Mouse (Mus musculus) liver, embryonic 13.5 days (tissue): ENCODE data around the gene Pde1b. TPM values are rescaled to one million over a fixed set of nuclear protein-coding genes. Genes with fewer than 3 reads are reported as not detected.

Experiments used
- ATAC-seq: fragments of 200-750 bp; cut with Nextera tagmentation; 2 replicates; pipeline ENCODE4 v1.8.0; 2017; ENCODE audit warnings: low read depth, mild to moderate bottlenecking, moderate number of reproducible peaks, moderate library complexity
- DNase-seq: peaks from one replicate; pipeline ENCODE4 v3.0.0; 2022
- H3K27ac ChIP-seq: fragments of 300-500 bp; sonication (generic); 2 replicates; pipeline ENCODE4 v1.5.1; 2015; ENCODE audit warnings: moderate library complexity, mild to moderate bottlenecking, inconsistent platforms
- H3K27me3 ChIP-seq: fragments of 300-500 bp; sonication (generic); 2 replicates; pipeline ENCODE4 v1.6.1; 2015; ENCODE audit warnings: mild to moderate bottlenecking, inconsistent platforms
- H3K36me3 ChIP-seq: fragments of 300-500 bp; sonication (generic); 2 replicates; pipeline ENCODE4 v1.6.1; 2015; ENCODE audit warnings: mild to moderate bottlenecking, inconsistent platforms
- H3K4me1 ChIP-seq: fragments of 300-500 bp; sonication (generic); replicated peaks from 2 replicates; pipeline ENCODE4 v1.6.1; 2015; ENCODE audit warnings: inconsistent platforms
- H3K4me2 ChIP-seq: fragments of 300-500 bp; sonication (generic); 2 replicates; pipeline ENCODE4 v1.6.1; 2015; ENCODE audit warnings: inconsistent platforms, mild to moderate bottlenecking, moderate library complexity
- H3K4me3 ChIP-seq: fragments of 300-500 bp; sonication (generic); replicated peaks from 2 replicates; pipeline ENCODE4 v1.5.1; 2015; ENCODE audit warnings: mild to moderate bottlenecking, inconsistent platforms
- H3K9ac ChIP-seq: fragments of 300-500 bp; sonication (generic); 2 replicates; pipeline ENCODE4 v1.6.1; 2015; ENCODE audit warnings: mild to moderate bottlenecking, inconsistent platforms
- H3K9me3 ChIP-seq: fragments of 300-500 bp; sonication (generic); replicated peaks from 2 replicates; pipeline ENCODE4 v1.6.1; 2016; ENCODE audit warnings: inconsistent platforms
- WGBS: fragments of 180-500 bp; shearing (Covaris S2); methylation state at CpG from one replicate; pipeline ENCODE4 v1.1.7; 2015; ENCODE audit not compliant: insufficient replicate concordance; 5-methylcytosine and 5-hydroxymethylcytosine counted together
- polyA plus RNA-seq: library from polyadenylated mRNA; unstranded; fragments of >200 nt; fragmentation: Nextera tagmentation; extraction: Ambion mirVana; gene quantifications from 2 replicates; pipeline ENCODE4 v1.2.1, GENCODE M21; 2015

Gene Pde1b
- polyA plus RNA-seq, 1 experiment from 2014 or later = 0.41 TPM

DNA sequence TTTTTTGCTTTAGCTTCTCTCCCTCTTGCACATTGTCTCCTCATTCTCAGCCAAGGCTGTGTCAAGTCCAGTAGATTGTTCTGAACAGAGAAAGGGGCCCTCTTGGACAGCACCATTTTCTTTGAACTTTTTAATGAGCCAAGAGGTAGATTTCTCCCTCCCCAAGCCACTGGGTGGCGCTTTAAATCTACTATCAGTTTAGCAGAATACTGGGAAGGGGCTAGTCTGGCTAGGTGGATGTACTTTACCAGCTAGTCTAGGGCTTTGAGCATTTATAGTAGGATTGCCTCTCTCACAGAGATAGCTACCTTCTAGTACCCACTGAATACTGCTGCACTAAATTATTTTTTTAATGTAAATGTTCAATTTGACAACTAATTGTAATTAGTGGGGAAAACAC is 20.3 kb upstream of the Pde1b start:
- Histone ChIP-seq H3K9me3 (no peaks in the 10 kb centered on the region), H3K4me3 (no peak overlapping the region), H3K9ac (no peak overlapping the region), H3K27ac (no peak overlapping the region), H3K4me1 (no peaks in the 10 kb centered on the region), H3K4me2 (no peak overlapping the region), H3K27me3 (no peaks in the 10 kb centered on the region), H3K36me3 (no peaks in the 10 kb centered on the region)
- ATAC-seq = no peak
- whole genome bisulfite sequencing = 14% methylated on average over 1 of the region's 1 CpGs
- DNase-seq = no peak

DNA sequence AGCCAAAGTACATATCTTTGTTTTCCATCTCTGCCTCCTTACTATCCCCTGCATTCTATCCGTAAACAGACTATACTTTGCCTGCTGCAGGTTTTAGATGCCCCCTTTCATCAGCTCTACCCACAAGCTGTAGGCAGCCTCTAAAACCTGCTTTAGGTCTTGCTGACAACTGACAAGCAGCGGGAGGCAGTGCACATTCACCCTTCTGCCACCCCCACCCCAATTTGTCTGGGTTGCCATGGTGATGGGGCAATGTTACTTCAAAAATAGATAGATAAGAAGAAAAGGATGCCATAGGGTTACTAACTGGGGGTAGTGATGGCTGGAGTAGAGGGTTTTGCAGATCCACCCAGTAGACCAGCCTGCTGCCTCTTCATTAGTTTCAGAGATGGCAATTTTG is 18.3 kb upstream of the Pde1b start:
- H3K9ac ChIP-seq = no peak overlapping the region
- ATAC-seq (no peak), DNase-seq (no peak)
- H3K9me3 ChIP-seq = no peaks in the 10 kb centered on the region
- H3K4me3 ChIP-seq = no peak overlapping the region
- H3K4me1 ChIP-seq = no peaks in the 10 kb centered on the region
- 67% methylated on average over 2 of the region's 2 CpGs for WGBS
- H3K27ac ChIP-seq = no peak overlapping the region
- no peaks in the 10 kb centered on the region for H3K27me3 ChIP-seq
- H3K4me2 ChIP-seq = no peak overlapping the region
- no peaks in the 10 kb centered on the region for H3K36me3 ChIP-seq

DNA sequence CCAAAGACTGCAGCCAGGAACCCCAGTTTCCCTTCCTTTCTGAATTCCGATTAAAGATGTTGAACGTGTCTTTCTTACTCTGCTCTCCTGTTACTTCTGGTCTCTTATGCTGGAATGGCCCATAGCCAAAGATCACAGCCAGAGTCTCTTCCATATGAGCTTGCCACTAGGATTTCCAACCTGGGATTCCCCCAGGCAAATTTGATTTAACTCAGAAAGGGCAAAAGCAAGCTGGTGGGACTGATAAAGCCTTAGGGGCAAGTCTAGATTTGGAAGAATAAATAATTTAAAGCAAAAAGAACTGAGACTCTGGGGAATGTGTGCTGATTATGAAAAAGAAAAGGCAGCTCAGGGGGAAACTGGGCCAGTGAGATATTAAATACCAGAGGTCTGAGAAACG is 17.7 kb upstream of the Pde1b start:
- Histone ChIP-seq H3K4me3 (no peak overlapping the region), H3K27me3 (no peaks in the 10 kb centered on the region), H3K4me2 (no peak overlapping the region), H3K9me3 (no peaks in the 10 kb centered on the region), H3K4me1 (no peaks in the 10 kb centered on the region), H3K27ac (no peak overlapping the region), H3K9ac (no peak overlapping the region), H3K36me3 (no peaks in the 10 kb centered on the region)
- DNase-seq (no peak), ATAC-seq (no peak)
- WGBS = 63% methylated on average over 3 of the region's 3 CpGs

DNA sequence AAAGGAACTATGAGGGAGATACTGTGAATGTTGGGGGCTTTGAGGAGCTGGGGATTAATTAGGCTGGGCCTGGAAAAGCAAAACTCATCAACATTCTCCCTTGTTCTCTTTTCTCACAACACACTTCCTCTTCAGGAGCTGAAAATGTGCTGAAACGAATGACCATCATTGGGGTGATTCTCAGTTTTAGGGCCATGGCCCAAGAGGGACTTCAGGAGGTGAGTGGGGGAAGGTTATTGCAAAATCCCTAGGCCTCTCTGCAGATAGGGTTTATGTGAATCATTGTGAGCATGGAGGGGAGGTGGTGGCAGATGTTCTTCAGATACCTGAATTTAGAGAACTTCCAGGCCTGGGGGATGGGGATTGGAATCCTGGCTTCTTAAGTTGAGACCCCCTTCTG is 16.2 kb upstream of the Pde1b start:
- H3K27ac ChIP-seq = no peak overlapping the region
- H3K4me3 ChIP-seq = no peak overlapping the region
- ATAC-seq = no peak

DNA sequence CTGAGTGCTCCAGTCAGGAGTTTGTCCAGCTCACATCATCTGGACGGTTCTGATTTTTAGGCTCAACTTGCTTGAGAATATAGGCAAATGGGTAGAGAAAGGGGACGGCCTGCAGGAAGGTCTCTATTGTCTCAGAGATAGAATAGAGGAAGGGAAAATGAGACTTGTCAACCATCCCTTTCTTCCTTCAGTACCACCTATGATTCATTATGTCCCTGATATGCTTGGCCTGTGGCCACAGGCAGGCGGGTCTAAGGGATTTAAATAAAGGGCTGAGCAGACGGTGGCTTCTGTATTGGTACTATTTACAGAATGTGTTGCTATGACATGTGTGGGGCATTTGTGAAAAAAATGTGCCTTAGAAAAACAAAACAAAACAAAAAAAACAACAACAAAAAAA is 14.5 kb upstream of the Pde1b start:
- Histone ChIP-seq H3K36me3 (no peaks in the 10 kb centered on the region), H3K9me3 (no peaks in the 10 kb centered on the region), H3K4me1 (no peaks in the 10 kb centered on the region), H3K4me3 (no peak overlapping the region), H3K4me2 (no peak overlapping the region), H3K27me3 (no peaks in the 10 kb centered on the region), H3K27ac (no peak overlapping the region), H3K9ac (no peak overlapping the region)
- ATAC-seq (no peak), DNase-seq (no peak)
- WGBS = 56% methylated on average over 4 of the region's 4 CpGs

More for the DNA sequence above, 16.2 kb upstream of the Pde1b start:
- no peaks in the 10 kb centered on the region for H3K27me3 ChIP-seq
- no peak for DNase-seq
- no peaks in the 10 kb centered on the region for H3K9me3 ChIP-seq
- H3K4me2 ChIP-seq = no peak overlapping the region
- no peak overlapping the region for H3K9ac ChIP-seq
- WGBS = 33% methylated on average over 1 of the region's 1 CpGs
- no peaks in the 10 kb centered on the region for H3K36me3 ChIP-seq
- H3K4me1 ChIP-seq = no peaks in the 10 kb centered on the region

DNA sequence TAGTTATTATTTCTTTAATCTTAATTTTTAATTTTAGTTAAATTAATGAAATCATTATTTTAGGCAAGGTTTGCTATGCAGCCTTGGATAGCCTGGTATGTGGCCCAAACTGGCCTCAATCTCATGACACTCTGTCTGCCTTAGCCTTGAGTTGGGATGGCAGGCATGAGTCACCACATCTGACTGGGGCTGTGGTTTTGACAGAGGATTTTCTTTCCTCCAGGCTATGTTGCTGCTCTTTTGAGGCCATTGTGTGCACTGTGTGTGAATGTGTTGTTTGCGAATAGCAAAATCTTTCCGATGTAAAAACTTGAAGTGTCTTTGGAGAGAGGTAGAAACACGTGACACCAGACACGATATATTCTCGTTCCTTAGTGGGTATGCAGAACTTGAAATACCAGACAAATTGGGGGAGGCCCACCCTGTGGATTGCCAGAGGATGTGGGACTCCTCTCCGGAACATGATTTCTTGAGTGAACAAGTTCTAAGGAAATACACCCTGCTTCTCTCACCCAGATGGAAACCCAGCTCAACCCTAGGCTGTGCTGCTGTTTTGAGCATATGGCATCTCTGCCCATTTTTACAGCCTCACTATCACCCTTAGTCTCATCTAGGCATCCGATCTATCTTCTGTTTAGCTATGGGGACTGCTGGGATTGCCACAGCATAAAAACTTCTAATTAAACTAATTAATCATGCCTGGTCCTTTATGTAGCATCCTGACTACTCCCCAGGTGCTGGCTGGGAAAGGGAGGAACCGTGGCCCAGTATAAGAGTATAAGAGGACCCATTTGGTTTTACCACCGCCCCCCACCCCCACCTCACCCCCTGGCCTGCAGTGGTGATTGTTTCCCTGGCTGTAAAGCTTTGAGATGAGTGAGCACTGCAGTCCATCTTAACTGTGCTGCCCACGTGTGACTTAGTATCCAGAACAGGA is 6.4 kb upstream of the Pde1b start:
- no peaks in the 10 kb centered on the region for H3K9me3 ChIP-seq
- no peaks in the 10 kb centered on the region for H3K27me3 ChIP-seq
- no peaks in the 10 kb centered on the region for H3K36me3 ChIP-seq
- no peak overlapping the region for H3K4me3 ChIP-seq
- H3K4me1 ChIP-seq = no peaks in the 10 kb centered on the region
- no peak for ATAC-seq
- WGBS = 69% methylated on average over 10 of the region's 10 CpGs
- H3K4me2 ChIP-seq = no peak overlapping the region
- no peak for DNase-seq
- no peak overlapping the region for H3K9ac ChIP-seq
- H3K27ac ChIP-seq = no peak overlapping the region

DNA sequence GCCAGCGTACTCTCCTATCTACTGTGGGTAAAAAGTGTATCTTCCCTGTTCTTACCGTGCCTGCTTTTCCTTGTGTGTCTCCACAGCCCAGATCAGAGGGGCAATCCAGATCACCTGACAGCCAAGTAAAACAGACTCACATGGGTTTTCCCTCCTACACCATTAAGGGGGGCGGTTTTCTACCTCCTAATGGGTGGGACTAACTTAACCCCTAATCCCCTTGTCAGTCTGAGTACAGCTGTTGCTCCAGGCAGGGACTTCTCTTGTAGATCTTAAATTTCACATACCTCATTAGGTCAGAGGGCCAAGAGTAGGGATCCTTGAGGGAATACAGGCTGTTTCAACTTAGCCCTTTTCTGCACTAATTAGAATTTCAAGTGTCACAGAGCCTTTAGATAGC is 4.7 kb upstream of the Pde1b start:
- peaks cover 1% of the 10 kb centered on the region; the same call in 1 of the 2 replicates for H3K4me1 ChIP-seq
- no peak overlapping the region for H3K4me2 ChIP-seq
- peaks cover 16% of the 10 kb centered on the region for H3K27me3 ChIP-seq
- 60% methylated on average over 3 of the region's 3 CpGs for WGBS
- no peak overlapping the region for H3K4me3 ChIP-seq
- no peak overlapping the region for H3K9ac ChIP-seq
- no peak overlapping the region for H3K27ac ChIP-seq
- ATAC-seq = no peak
- no peak for DNase-seq
- H3K9me3 ChIP-seq = no peaks in the 10 kb centered on the region
- H3K36me3 ChIP-seq = no peaks in the 10 kb centered on the region

DNA sequence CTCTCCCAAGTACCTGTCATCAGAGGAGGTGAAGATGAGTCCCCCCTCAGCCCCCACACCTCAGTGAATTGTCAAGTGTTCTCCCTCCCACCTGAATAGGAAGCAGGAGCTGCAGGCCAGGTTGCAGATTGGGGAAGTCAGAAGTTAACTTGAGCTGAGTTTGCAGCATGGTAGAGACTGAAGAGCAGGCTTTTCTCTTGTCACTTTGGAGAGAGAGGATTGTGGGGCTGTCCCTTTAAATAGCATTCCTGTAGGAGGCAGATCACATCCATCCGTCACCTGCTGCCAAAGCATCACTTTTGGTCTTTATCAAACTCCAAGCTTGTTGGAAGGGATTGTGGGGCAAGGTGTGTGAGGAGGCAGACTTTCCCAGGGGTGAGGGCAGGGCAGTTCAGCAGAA is 2.1 kb upstream of the Pde1b start:
- Histone ChIP-seq H3K4me1 (peaks cover 3% of the 10 kb centered on the region; the same call in 1 of the 2 replicates), H3K4me2 (no peak overlapping the region), H3K27me3 (peaks cover 41% of the 10 kb centered on the region), H3K9ac (no peak overlapping the region), H3K27ac (no peak overlapping the region), H3K36me3 (no peaks in the 10 kb centered on the region), H3K4me3 (no peak overlapping the region), H3K9me3 (no peaks in the 10 kb centered on the region)
- 42% methylated on average over 1 of the region's 1 CpGs for WGBS
- ATAC-seq (no peak), DNase-seq (no peak)

DNA sequence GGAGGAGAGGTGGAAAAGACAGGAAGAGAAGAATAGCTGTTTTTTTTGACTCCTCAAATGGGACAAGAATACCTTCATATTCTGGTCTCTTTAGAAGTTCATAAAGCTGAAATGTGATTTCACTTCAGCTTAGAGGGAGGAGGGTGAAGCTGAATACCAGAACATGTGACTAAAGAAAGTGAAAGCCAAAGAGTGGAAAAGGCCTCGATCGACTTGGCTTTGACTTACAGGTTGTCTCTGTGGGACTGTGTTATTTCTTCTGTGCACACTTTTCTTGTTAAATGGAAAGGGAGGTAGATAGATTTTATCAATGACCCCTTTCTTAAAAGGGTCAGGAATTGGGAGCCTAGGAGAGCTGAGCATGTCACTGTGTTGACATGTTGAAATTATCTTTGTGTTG is 1.6 kb upstream of the Pde1b start:
- no peak overlapping the region for H3K4me3 ChIP-seq
- no peak overlapping the region for H3K27ac ChIP-seq
- ATAC-seq (no peak), DNase-seq (no peak)
- WGBS = 55% methylated on average over 2 of the region's 2 CpGs
- no peaks in the 10 kb centered on the region for H3K9me3 ChIP-seq
- peaks cover 3% of the 10 kb centered on the region; the same call in 1 of the 2 replicates for H3K4me1 ChIP-seq
- H3K4me2 ChIP-seq = no peak overlapping the region
- H3K9ac ChIP-seq = no peak overlapping the region
- peaks cover 41% of the 10 kb centered on the region for H3K27me3 ChIP-seq
- no peaks in the 10 kb centered on the region for H3K36me3 ChIP-seq

DNA sequence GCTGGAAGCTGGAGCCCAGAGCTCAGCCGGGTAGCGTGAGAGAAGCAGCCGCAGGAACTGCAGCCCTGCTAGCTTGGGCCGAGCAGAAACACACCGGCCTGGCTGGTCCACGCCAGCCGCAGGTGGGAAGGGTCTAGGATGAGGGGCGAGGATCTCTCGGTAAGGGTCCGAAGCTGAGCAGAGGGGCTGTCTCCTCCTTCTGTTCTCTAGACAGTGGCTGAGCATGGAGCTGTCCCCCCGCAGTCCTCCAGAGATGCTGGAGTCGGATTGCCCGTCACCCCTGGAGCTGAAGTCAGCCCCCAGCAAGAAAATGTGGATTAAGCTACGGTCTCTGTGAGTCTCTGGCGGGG is 392 bp downstream of the Pde1b start:
- Histone ChIP-seq H3K36me3 (no peaks in the 10 kb centered on the region), H3K27ac (no peak overlapping the region), H3K9me3 (no peaks in the 10 kb centered on the region), H3K27me3 (peaks cover 41% of the 10 kb centered on the region), H3K4me2 (peak overlapping the region; percentile 69), H3K4me3 (peak overlapping the region; percentile 50), H3K4me1 (peaks cover 3% of the 10 kb centered on the region; the same call in 1 of the 2 replicates), H3K9ac (no peak overlapping the region; the same call in 1 of the 2 replicates)
- WGBS = 3% methylated on average over 15 of the region's 15 CpGs
- DNase-seq (no peak), ATAC-seq (0 out of 2 replicates have a peak, but pooled peaks have one; percentile 23)

DNA sequence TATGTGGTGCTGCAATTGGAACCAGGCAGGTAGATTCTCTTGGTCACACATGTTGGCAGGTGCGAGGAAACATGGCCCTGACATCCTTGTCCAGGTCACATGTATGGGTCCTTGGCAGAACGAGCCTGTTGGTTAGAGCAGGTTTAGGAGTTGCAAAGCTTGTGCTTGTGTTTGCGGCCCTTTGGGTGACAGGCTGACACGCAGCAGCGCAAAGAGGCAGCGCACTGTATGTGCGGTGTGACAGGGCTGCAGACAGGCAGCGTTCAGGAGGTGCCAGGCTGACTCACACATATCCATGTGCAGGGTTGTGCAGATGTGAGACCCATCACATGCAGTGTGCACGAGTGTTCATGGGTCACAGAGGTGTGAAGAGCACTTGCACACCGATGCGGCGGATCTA is 826 bp downstream of the Pde1b start:
- WGBS = 48% methylated on average over 12 of the region's 12 CpGs

DNA sequence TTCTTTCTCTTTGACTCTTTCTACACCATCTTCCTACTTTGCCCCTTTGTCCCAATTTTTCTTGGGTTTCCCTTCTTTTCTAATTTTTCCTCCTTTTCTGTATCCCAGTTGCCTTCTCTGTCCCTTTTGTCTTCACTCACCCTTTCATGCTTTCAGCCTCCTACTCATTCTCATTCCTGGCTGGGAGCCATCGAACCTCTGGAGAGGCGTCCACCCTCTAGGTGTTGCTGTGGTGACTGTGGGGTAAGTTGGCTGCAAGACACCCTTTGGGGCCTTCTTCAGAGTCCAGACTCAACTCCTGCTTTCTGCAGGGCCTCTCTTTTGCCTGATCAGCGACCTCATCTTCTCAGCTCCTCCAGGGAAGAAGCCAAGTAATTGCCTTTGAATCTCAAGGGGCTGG is 6.5 kb downstream of the Pde1b start:
- no peak for DNase-seq
- WGBS = 47% methylated on average over 3 of the region's 3 CpGs
- H3K4me2 ChIP-seq = no peak overlapping the region
- no peak overlapping the region for H3K4me3 ChIP-seq
- ATAC-seq = no peak
- H3K4me1 ChIP-seq = peaks cover 5% of the 10 kb centered on the region; the same call in 1 of the 2 replicates
- H3K36me3 ChIP-seq = no peaks in the 10 kb centered on the region
- H3K9ac ChIP-seq = no peak overlapping the region
- peaks cover 14% of the 10 kb centered on the region for H3K27me3 ChIP-seq
- no peak overlapping the region for H3K27ac ChIP-seq
- no peaks in the 10 kb centered on the region for H3K9me3 ChIP-seq

More for the DNA sequence above, 826 bp downstream of the Pde1b start:
- Histone ChIP-seq H3K4me3 (no peak overlapping the region), H3K9ac (no peak overlapping the region), H3K27ac (no peak overlapping the region), H3K4me2 (peak overlapping the region; percentile 69), H3K9me3 (no peaks in the 10 kb centered on the region), H3K36me3 (no peaks in the 10 kb centered on the region), H3K27me3 (peaks cover 41% of the 10 kb centered on the region), H3K4me1 (peaks cover 3% of the 10 kb centered on the region; the same call in 1 of the 2 replicates)
- DNase-seq = no peak
- no peak for ATAC-seq
